Mouse (Mus musculus): Measurements from ENCODE around the gene Ccdc33. TPM values are rescaled to one million over a fixed set of nuclear protein-coding genes. Genes with fewer than 3 reads are reported as not detected.

The Ccdc33 gene
- polyA plus RNA-seq, 1 experiment from 2014 or later, result not detected

- Histone ChIP-seq H3K9ac (ENCODE audit: low read length) (no peak overlapping the region), H3K36me3 (ENCODE audit: control insufficient read depth, insufficient read depth, low read length) (no peaks in the 10 kb centered on the region), H3K9me3 (replicated peaks; ENCODE audit: control insufficient read depth, low read length) (no peaks in the 10 kb centered on the region), H3K27ac (ENCODE audit: low read length) (no peak overlapping the region), H3K4me1 (ENCODE audit: control insufficient read depth, insufficient read depth, low read length) (peaks cover 10% of the 10 kb centered on the region; the same call in 1 of the 2 replicates), H3K27me3 (ENCODE audit: control insufficient read depth, insufficient read depth, low read length) (no peaks in the 10 kb centered on the region), H3K4me2 (ENCODE audit: low read depth, low read length) (no peak overlapping the region), H3K4me3 (replicated peaks; ENCODE audit: low read length) (no peak overlapping the region)
- WGBS, result 66% methylated on average over 7 of the region's 7 CpGs
- ATAC-seq (ENCODE audit: insufficient read depth, low FRiP score), result no peak
Observed at GRCm38 (mm10) chr9:58087277-58087998, 31.2 kb downstream of the Ccdc33 start.

GRCm38 (mm10) chr9:58086861-58087260 is 31.8 kb downstream of the Ccdc33 start:
- no peaks in the 10 kb centered on the region for H3K9me3 ChIP-seq (replicated peaks; ENCODE audit: control insufficient read depth, low read length)
- no peak overlapping the region for H3K9ac ChIP-seq (ENCODE audit: low read length)
- no peaks in the 10 kb centered on the region for H3K36me3 ChIP-seq (ENCODE audit: control insufficient read depth, insufficient read depth, low read length)
- no peak for ATAC-seq (ENCODE audit: insufficient read depth, low FRiP score)
- H3K4me2 ChIP-seq (ENCODE audit: low read depth, low read length), result no peak overlapping the region
- no peaks in the 10 kb centered on the region for H3K27me3 ChIP-seq (ENCODE audit: control insufficient read depth, insufficient read depth, low read length)
- no peak overlapping the region for H3K4me3 ChIP-seq (replicated peaks; ENCODE audit: low read length)
- WGBS, result 60% methylated on average over 7 of the region's 7 CpGs
- peaks cover 5% of the 10 kb centered on the region; the same call in 1 of the 2 replicates for H3K4me1 ChIP-seq (ENCODE audit: control insufficient read depth, insufficient read depth, low read length)
- H3K27ac ChIP-seq (ENCODE audit: low read length), result no peak overlapping the region

- 36% methylated on average over 9 of the region's 9 CpGs for WGBS
- Histone ChIP-seq H3K4me1 (ENCODE audit: control insufficient read depth, insufficient read depth, low read length) (peaks cover 5% of the 10 kb centered on the region; the same call in 1 of the 2 replicates), H3K9me3 (replicated peaks; ENCODE audit: control insufficient read depth, low read length) (no peaks in the 10 kb centered on the region), H3K4me2 (ENCODE audit: low read depth, low read length) (no peak overlapping the region), H3K4me3 (replicated peaks; ENCODE audit: low read length) (no peak overlapping the region), H3K9ac (ENCODE audit: low read length) (no peak overlapping the region), H3K36me3 (ENCODE audit: control insufficient read depth, insufficient read depth, low read length) (no peaks in the 10 kb centered on the region), H3K27ac (ENCODE audit: low read length) (no peak overlapping the region), H3K27me3 (ENCODE audit: control insufficient read depth, insufficient read depth, low read length) (no peaks in the 10 kb centered on the region)
- ATAC-seq (ENCODE audit: insufficient read depth, low FRiP score), result no peak
Observed at GRCm38 (mm10) chr9:58086203-58086602, 32.4 kb downstream of the Ccdc33 start.

GRCm38 (mm10) chr9:58085074-58085473 is 33.5 kb downstream of the Ccdc33 start:
- no peaks in the 10 kb centered on the region for H3K9me3 ChIP-seq (replicated peaks; ENCODE audit: control insufficient read depth, low read length)
- H3K27me3 ChIP-seq (ENCODE audit: control insufficient read depth, insufficient read depth, low read length), result no peaks in the 10 kb centered on the region
- no peak overlapping the region for H3K4me3 ChIP-seq (replicated peaks; ENCODE audit: low read length)
- H3K27ac ChIP-seq (ENCODE audit: low read length), result no peak overlapping the region
- H3K4me2 ChIP-seq (ENCODE audit: low read depth, low read length), result no peak overlapping the region
- 23% methylated on average over 2 of the region's 2 CpGs for WGBS
- peaks cover 5% of the 10 kb centered on the region; the same call in 1 of the 2 replicates for H3K4me1 ChIP-seq (ENCODE audit: control insufficient read depth, insufficient read depth, low read length)
- H3K9ac ChIP-seq (ENCODE audit: low read length), result no peak overlapping the region
- ATAC-seq (ENCODE audit: insufficient read depth, low FRiP score), result no peak
- no peaks in the 10 kb centered on the region for H3K36me3 ChIP-seq (ENCODE audit: control insufficient read depth, insufficient read depth, low read length)

GRCm38 (mm10) chr9:58084586-58084985 is 34.0 kb downstream of the Ccdc33 start:
- no peak overlapping the region for H3K4me3 ChIP-seq (replicated peaks; ENCODE audit: low read length)
- WGBS, result 19% methylated on average over 8 of the region's 8 CpGs
- no peak overlapping the region for H3K9ac ChIP-seq (ENCODE audit: low read length)
- H3K9me3 ChIP-seq (replicated peaks; ENCODE audit: control insufficient read depth, low read length), result no peaks in the 10 kb centered on the region
- no peaks in the 10 kb centered on the region for H3K36me3 ChIP-seq (ENCODE audit: control insufficient read depth, insufficient read depth, low read length)
- no peak for ATAC-seq (ENCODE audit: insufficient read depth, low FRiP score)
- no peak overlapping the region for H3K4me2 ChIP-seq (ENCODE audit: low read depth, low read length)
- H3K27ac ChIP-seq (ENCODE audit: low read length), result no peak overlapping the region
- peaks cover 5% of the 10 kb centered on the region; the same call in 1 of the 2 replicates for H3K4me1 ChIP-seq (ENCODE audit: control insufficient read depth, insufficient read depth, low read length)
- no peaks in the 10 kb centered on the region for H3K27me3 ChIP-seq (ENCODE audit: control insufficient read depth, insufficient read depth, low read length)

GRCm38 (mm10) chr9:58074561-58074960 is 44.1 kb downstream of the Ccdc33 start:
- H3K4me1 ChIP-seq (ENCODE audit: control insufficient read depth, insufficient read depth, low read length), result no peaks in the 10 kb centered on the region
- no peak overlapping the region for H3K27ac ChIP-seq (ENCODE audit: low read length)
- no peak overlapping the region for H3K4me3 ChIP-seq (replicated peaks; ENCODE audit: low read length)
- no peak overlapping the region for H3K4me2 ChIP-seq (ENCODE audit: low read depth, low read length)
- no peak overlapping the region for H3K9ac ChIP-seq (ENCODE audit: low read length)
- ATAC-seq (ENCODE audit: insufficient read depth, low FRiP score), result no peak
- 53% methylated on average over 3 of the region's 3 CpGs for WGBS
- H3K9me3 ChIP-seq (replicated peaks; ENCODE audit: control insufficient read depth, low read length), result no peaks in the 10 kb centered on the region
- no peaks in the 10 kb centered on the region for H3K27me3 ChIP-seq (ENCODE audit: control insufficient read depth, insufficient read depth, low read length)
- H3K36me3 ChIP-seq (ENCODE audit: control insufficient read depth, insufficient read depth, low read length), result no peaks in the 10 kb centered on the region

GRCm38 (mm10) chr9:58067546-58067945 is 51.1 kb downstream of the Ccdc33 start:
- Histone ChIP-seq H3K4me2 (ENCODE audit: low read depth, low read length) (no peak overlapping the region), H3K4me1 (ENCODE audit: control insufficient read depth, insufficient read depth, low read length) (no peaks in the 10 kb centered on the region), H3K9ac (ENCODE audit: low read length) (no peak overlapping the region), H3K4me3 (replicated peaks; ENCODE audit: low read length) (no peak overlapping the region), H3K27ac (ENCODE audit: low read length) (no peak overlapping the region), H3K27me3 (ENCODE audit: control insufficient read depth, insufficient read depth, low read length) (no peaks in the 10 kb centered on the region), H3K36me3 (ENCODE audit: control insufficient read depth, insufficient read depth, low read length) (no peaks in the 10 kb centered on the region), H3K9me3 (replicated peaks; ENCODE audit: control insufficient read depth, low read length) (no peaks in the 10 kb centered on the region)
- ATAC-seq (ENCODE audit: insufficient read depth, low FRiP score), result no peak
- 80% methylated on average over 3 of the region's 3 CpGs for WGBS

- H3K9ac ChIP-seq (ENCODE audit: low read length), result no peak overlapping the region
- no peak overlapping the region for H3K4me2 ChIP-seq (ENCODE audit: low read depth, low read length)
- no peaks in the 10 kb centered on the region for H3K9me3 ChIP-seq (replicated peaks; ENCODE audit: control insufficient read depth, low read length)
- H3K4me1 ChIP-seq (ENCODE audit: control insufficient read depth, insufficient read depth, low read length), result no peaks in the 10 kb centered on the region
- H3K27ac ChIP-seq (ENCODE audit: low read length), result no peak overlapping the region
- no peaks in the 10 kb centered on the region for H3K27me3 ChIP-seq (ENCODE audit: control insufficient read depth, insufficient read depth, low read length)
- WGBS, result 67% methylated on average over 6 of the region's 6 CpGs
- no peak overlapping the region for H3K4me3 ChIP-seq (replicated peaks; ENCODE audit: low read length)
- ATAC-seq (ENCODE audit: insufficient read depth, low FRiP score), result no peak
- no peaks in the 10 kb centered on the region for H3K36me3 ChIP-seq (ENCODE audit: control insufficient read depth, insufficient read depth, low read length)
Observed at GRCm38 (mm10) chr9:58066731-58067095, 51.9 kb downstream of the Ccdc33 start.

- Histone ChIP-seq H3K4me2 (ENCODE audit: low read depth, low read length) (no peak overlapping the region), H3K4me1 (ENCODE audit: control insufficient read depth, insufficient read depth, low read length) (no peaks in the 10 kb centered on the region), H3K27ac (ENCODE audit: low read length) (no peak overlapping the region), H3K9ac (ENCODE audit: low read length) (no peak overlapping the region), H3K36me3 (ENCODE audit: control insufficient read depth, insufficient read depth, low read length) (no peaks in the 10 kb centered on the region), H3K9me3 (replicated peaks; ENCODE audit: control insufficient read depth, low read length) (no peaks in the 10 kb centered on the region), H3K4me3 (replicated peaks; ENCODE audit: low read length) (no peak overlapping the region), H3K27me3 (ENCODE audit: control insufficient read depth, insufficient read depth, low read length) (no peaks in the 10 kb centered on the region)
- WGBS, result 68% methylated on average over 6 of the region's 6 CpGs
- no peak for ATAC-seq (ENCODE audit: insufficient read depth, low FRiP score)
Observed at GRCm38 (mm10) chr9:58065977-58066730, 52.5 kb downstream of the Ccdc33 start.
